Mouse (Mus musculus) E14TG2a.4 (cell line): Measurements from ENCODE around the gene Med19.

Source experiments
- CTCF ChIP-seq: conservative IDR thresholded peaks from 2 replicates; pipeline ENCODE4 v1.5.1; 2014; ENCODE audit warnings: low read length
- POU5F1 ChIP-seq: IDR thresholded peaks from 2 replicates; pipeline ENCODE4 v1.6.1; 2014; ENCODE audit warnings: low read length, borderline replicate concordance

GRCm38 (mm10) chr2:84647051-84647568 is 31.1 kb upstream of the Med19 start:
- no peak for TF ChIP-seq CTCF
- no peak for TF ChIP-seq POU5F1
